Mouse (Mus musculus) naive thymus-derived CD4-positive, alpha-beta T cell, adult 5 months (primary cell): ENCODE measurements around the gene Ankrd13a. TPM values are rescaled to one million over a fixed set of nuclear protein-coding genes. Genes with fewer than 3 reads are reported as not detected.

Experiments used
- polyA plus RNA-seq: library from polyadenylated mRNA; unstranded; fragments of 100-300 nt; shearing (Covaris generic); gene quantifications from one replicate; pipeline ENCODE4 v1.2.1, GENCODE M21; 2017

Gene Ankrd13a
- polyA plus RNA-seq: 208 TPM

DNA sequence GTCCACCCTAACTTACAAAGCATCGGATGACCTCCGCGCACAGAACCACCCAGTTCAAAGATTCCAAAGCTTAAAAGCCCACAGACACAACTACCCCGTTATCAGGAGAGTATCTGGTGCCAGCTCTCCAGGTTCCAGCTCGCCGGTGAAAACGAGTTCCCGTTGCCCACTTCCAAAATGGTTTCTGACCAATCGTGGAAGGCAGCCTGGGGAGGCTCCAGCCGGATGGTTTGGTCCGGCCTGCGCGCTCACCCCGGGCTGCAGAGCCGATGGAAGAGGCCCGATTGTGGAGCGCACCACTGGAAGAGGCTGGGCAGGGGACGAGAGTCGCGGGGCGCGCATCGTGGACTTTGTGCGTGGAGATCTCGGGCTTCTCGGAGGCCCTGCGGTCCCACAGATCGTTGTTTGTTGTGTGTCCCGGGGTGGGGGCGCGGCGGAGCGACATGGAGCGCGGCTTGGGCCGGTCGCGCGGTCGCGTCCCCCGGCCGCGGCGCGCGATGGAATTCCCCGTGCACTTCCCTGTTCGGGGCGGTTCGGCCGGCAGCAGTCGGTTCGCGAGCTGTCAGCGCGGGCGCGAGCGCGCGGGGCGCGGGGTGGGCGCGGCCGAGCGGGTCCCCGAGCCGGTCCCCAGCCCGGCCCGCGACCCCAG lies at the start of gene Ankrd13a:
TSS of gene Ankrd13a (plus strand) at position 275 of the 649 bp plus-strand sequence.

GRCm38 (mm10) chr5:114775056-114775979 lies 841 bp downstream of the Ankrd13a start, which contains the start of gene Git2:
Gene Git2 (minus strand): TSS chr5:114775517.

GRCm38 (mm10) chr5:114822796-114823688 lies 48.6 kb downstream of the Ankrd13a start, which contains the start of gene 1500011B03Rik:
Gene 1500011B03Rik (minus strand): TSS chr5:114823468.

DNA sequence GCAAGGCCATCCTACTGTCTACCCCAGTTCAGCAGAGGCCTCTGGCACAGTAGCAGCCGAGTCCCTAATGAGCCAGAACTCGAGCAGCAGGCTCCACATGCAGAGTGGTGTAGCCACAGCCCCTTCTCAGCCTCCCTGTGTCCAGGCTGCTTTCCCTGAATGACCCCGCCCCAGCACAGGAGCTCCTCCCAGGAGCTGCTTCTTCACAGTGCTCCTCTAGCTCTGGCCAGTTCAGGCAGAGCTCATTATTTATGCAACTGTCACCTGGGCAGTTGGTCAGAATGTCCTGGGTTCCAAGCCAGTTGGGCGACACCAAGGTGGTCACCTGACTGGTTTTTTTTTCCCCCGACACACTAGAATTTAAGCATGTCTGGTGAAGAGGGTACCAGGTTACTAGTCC lies 78.9 kb downstream of the Ankrd13a start, which contains the start of gene 4930519G04Rik:
TSS of gene 4930519G04Rik (plus strand) at position 301 of the 400 bp plus-strand sequence.

Other genes starting within 250 kb of the Ankrd13a start
- gene Fam222a, start 206.7 kb upstream of the Ankrd13a start, polyA plus RNA-seq: 4.7 TPM
- 0.63 TPM for gene Trpv4, start 116.3 kb upstream of the Ankrd13a start, polyA plus RNA-seq
- gene Gltp, start 83.7 kb upstream of the Ankrd13a start, polyA plus RNA-seq: 238 TPM
- 17.0 TPM for gene Tchp, start 66.9 kb upstream of the Ankrd13a start, polyA plus RNA-seq
- gene Git2, start 840 bp downstream of the Ankrd13a start, polyA plus RNA-seq: 158 TPM
- gene 1500011B03Rik, start 48.8 kb downstream of the Ankrd13a start, polyA plus RNA-seq: 49.4 TPM
- not detected for gene 4930519G04Rik, start 79.0 kb downstream of the Ankrd13a start, polyA plus RNA-seq
- not detected for gene Gm9936, start 84.0 kb downstream of the Ankrd13a start, polyA plus RNA-seq
- gene Oasl2, start 122.3 kb downstream of the Ankrd13a start, polyA plus RNA-seq: 9.0 TPM
- 5.1 TPM for gene Oasl1, start 148.6 kb downstream of the Ankrd13a start, polyA plus RNA-seq
- gene 2210016L21Rik, start 167.5 kb downstream of the Ankrd13a start, polyA plus RNA-seq: 34.7 TPM
- 0.15 TPM for gene Hnf1a, start 196.4 kb downstream of the Ankrd13a start, polyA plus RNA-seq
- gene Sppl3, start 236.5 kb downstream of the Ankrd13a start, polyA plus RNA-seq: 64.1 TPM